Mouse (Mus musculus) bone marrow macrophage, adult 2 months (primary cell): ENCODE measurements at regions not wholly inside any gene's neighbourhood (a gene's known extent, or its start where the extent isn't known, plus 50 kb on each side); places are given as distances from the start of the nearest gene placed in this dataset.
A peak's percentile ranks its signal among the peaks of the same experiment; 100 is the strongest.

ENCODE experiments used
- H3K27ac ChIP-seq: 2 replicates; pipeline ENCODE4 v1.5.1; 2012; ENCODE audit warnings: low read depth, low read length; ENCODE audit not compliant: insufficient read depth
- H3K4me1 ChIP-seq: 2 replicates; pipeline ENCODE4 v1.6.1; 2012; ENCODE audit warnings: low read length; ENCODE audit not compliant: control insufficient read depth, insufficient read depth
- H3K4me3 ChIP-seq: 2 replicates; pipeline ENCODE4 v1.5.1; 2012; ENCODE audit warnings: mild to moderate bottlenecking, low read length, moderate library complexity; ENCODE audit not compliant: insufficient read depth
- CTCF ChIP-seq: IDR thresholded peaks from 2 replicates; pipeline ENCODE4 v1.5.1; 2012; ENCODE audit warnings: low read depth, mild to moderate bottlenecking, low read length, moderate library complexity
- POLR2A ChIP-seq: IDR thresholded peaks from 2 replicates; pipeline ENCODE4 v1.6.1; 2012; ENCODE audit warnings: mild to moderate bottlenecking, low read depth, low read length, borderline replicate concordance

- no peak overlapping the region for H3K4me3 ChIP-seq
- TF ChIP-seq CTCF = no peak
- no peak for TF ChIP-seq POLR2A
- H3K27ac ChIP-seq = no peak overlapping the region
- H3K4me1 ChIP-seq = no peaks in the 10 kb centered on the region
Observed at GRCm38 (mm10) chr15:34775714-34776113, 418.0 kb upstream of the 9430069I07Rik start.

- Histone ChIP-seq H3K4me3 (no peak overlapping the region), H3K4me1 (no peaks in the 10 kb centered on the region), H3K27ac (no peak overlapping the region)
- TF ChIP-seq POLR2A (no peak), CTCF (no peak)
Observed at GRCm38 (mm10) chr15:34751746-34752145, 394.1 kb upstream of the 9430069I07Rik start.

- Histone ChIP-seq H3K27ac (no peak overlapping the region), H3K4me1 (no peaks in the 10 kb centered on the region), H3K4me3 (no peak overlapping the region)
- TF ChIP-seq POLR2A (no peak), CTCF (no peak)
Observed at GRCm38 (mm10) chr15:34751021-34751420, 393.3 kb upstream of the 9430069I07Rik start.

GRCm38 (mm10) chr15:34747111-34747510 is 389.4 kb upstream of the 9430069I07Rik start:
- Histone ChIP-seq H3K27ac (no peak overlapping the region), H3K4me3 (no peak overlapping the region), H3K4me1 (no peaks in the 10 kb centered on the region)
- TF ChIP-seq CTCF (no peak), POLR2A (no peak)

GRCm38 (mm10) chr15:34743130-34743782 is 385.6 kb upstream of the 9430069I07Rik start:
- peak; percentile 94 for TF ChIP-seq CTCF
- no peak for TF ChIP-seq POLR2A
- Histone ChIP-seq H3K4me3 (no peak overlapping the region), H3K27ac (no peak overlapping the region), H3K4me1 (no peaks in the 10 kb centered on the region)

- Histone ChIP-seq H3K4me1 (no peaks in the 10 kb centered on the region), H3K4me3 (no peak overlapping the region), H3K27ac (no peak overlapping the region)
- TF ChIP-seq POLR2A (no peak), CTCF (no peak)
Observed at GRCm38 (mm10) chr15:34741488-34741887, 383.8 kb upstream of the 9430069I07Rik start.
